Mouse (Mus musculus): Measurements from ENCODE around the gene Tepsin.

The Tepsin gene

GRCm38 (mm10) chr11:120111033-120111432 is 12.5 kb upstream of the Tepsin start:
- peak; percentile 38 for DNase-seq (ENCODE audit: low spot score)

- no peak for DNase-seq (ENCODE audit: low spot score)
Observed at GRCm38 (mm10) chr11:120110554-120110953, 12.0 kb upstream of the Tepsin start.

- DNase-seq (ENCODE audit: low spot score), result no peak
Observed at GRCm38 (mm10) chr11:120109558-120110210, 11.2 kb upstream of the Tepsin start.

- no peak for DNase-seq (ENCODE audit: low spot score)
Observed at GRCm38 (mm10) chr11:120107796-120108195, 9.3 kb upstream of the Tepsin start.

GRCm38 (mm10) chr11:120107026-120107425 is 8.5 kb upstream of the Tepsin start:
- DNase-seq (ENCODE audit: low spot score), result no peak

GRCm38 (mm10) chr11:120103431-120103997 is 5.0 kb upstream of the Tepsin start:
- no peak for DNase-seq (ENCODE audit: low spot score)

- peak; percentile 66 for DNase-seq (ENCODE audit: low spot score)
Observed at GRCm38 (mm10) chr11:120101036-120101435, 2.5 kb upstream of the Tepsin start.

GRCm38 (mm10) chr11:120092817-120093591 is 5.5 kb downstream of the Tepsin start:
- no peak for DNase-seq (ENCODE audit: low spot score)

- no peak for DNase-seq (ENCODE audit: low spot score)
Observed at GRCm38 (mm10) chr11:120090661-120091060, 7.9 kb downstream of the Tepsin start.

GRCm38 (mm10) chr11:120086702-120087152 is 11.8 kb downstream of the Tepsin start, which contains the start of gene Cep131:
Gene Cep131, minus strand, starts transcription at chr11:120086827.
- peak; percentile 97 for DNase-seq (ENCODE audit: low spot score)

GRCm38 (mm10) chr11:120085891-120086627 is 12.5 kb downstream of the Tepsin start:
- DNase-seq (ENCODE audit: low spot score), result no peak

GRCm38 (mm10) chr11:120080282-120080681 is 18.2 kb downstream of the Tepsin start:
- no peak for DNase-seq (ENCODE audit: low spot score)

GRCm38 (mm10) chr11:120076191-120076590 is 22.3 kb downstream of the Tepsin start:
- no peak for DNase-seq (ENCODE audit: low spot score)

- DNase-seq (ENCODE audit: low spot score), result no peak
Observed at GRCm38 (mm10) chr11:120072986-120073647, 25.4 kb downstream of the Tepsin start.

- no peak for DNase-seq (ENCODE audit: low spot score)
Observed at GRCm38 (mm10) chr11:120071731-120072320, 26.7 kb downstream of the Tepsin start.

- no peak for DNase-seq (ENCODE audit: low spot score)
Observed at GRCm38 (mm10) chr11:120071065-120071464, 27.5 kb downstream of the Tepsin start.

GRCm38 (mm10) chr11:120070286-120070930 is 28.1 kb downstream of the Tepsin start:
- no peak for DNase-seq (ENCODE audit: low spot score)

GRCm38 (mm10) chr11:120069261-120069660 is 29.3 kb downstream of the Tepsin start:
- DNase-seq (ENCODE audit: low spot score), result no peak

- DNase-seq (ENCODE audit: low spot score), result no peak
Observed at GRCm38 (mm10) chr11:120067834-120068233, 30.7 kb downstream of the Tepsin start.

GRCm38 (mm10) chr11:120065291-120065690 is 33.2 kb downstream of the Tepsin start:
- peak; percentile 43 for DNase-seq (ENCODE audit: low spot score)

- no peak for DNase-seq (ENCODE audit: low spot score)
Observed at GRCm38 (mm10) chr11:120064668-120065040, 33.9 kb downstream of the Tepsin start.
